Mouse (Mus musculus) T-helper 1 cell (primary cell): Measurements from ENCODE around the gene Ubr4.
"Not testable (repeated sequence)": the region's sequence is repeated elsewhere in the genome, so short reads cannot be mapped to it uniquely, and the experiment has no call there.

ENCODE experiments used
- in situ Hi-C: fragments of 300-600 bp; cut with MboI, MseI; formaldehyde crosslinking; loops from one replicate; pipeline ENCODE4 v1.15.1; 2025; ENCODE audit warnings: high pct_unique_total_duplicates

The Ubr4 gene

DNA sequence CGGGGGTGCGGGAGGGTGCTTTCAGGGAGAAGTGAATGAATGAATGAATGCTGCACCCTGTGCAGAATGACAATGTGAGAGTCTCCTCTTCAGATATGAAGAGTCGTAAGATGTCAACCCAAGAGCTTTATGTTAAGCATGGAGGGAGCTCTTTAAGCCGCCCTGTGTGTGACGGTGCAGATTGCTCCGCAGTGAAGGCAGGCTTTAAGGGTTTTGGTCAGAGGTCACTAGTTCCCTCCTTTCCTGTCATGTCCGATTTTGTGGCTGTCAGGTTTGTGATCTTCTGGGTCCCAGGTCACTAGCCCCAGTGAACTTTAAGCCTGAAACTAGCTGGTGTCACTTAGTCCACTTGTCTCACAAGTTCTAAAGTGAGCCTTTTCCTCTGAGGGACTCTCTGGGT, 423 bp downstream of the Ubr4 start:
- in situ Hi-C loops: no loop called here

GRCm38 (mm10) chr4:139357211-139357610, 4.8 kb downstream of the Ubr4 start:
- in situ Hi-C loops: no loop called here

GRCm38 (mm10) chr4:139360761-139361548, 8.5 kb downstream of the Ubr4 start:
- in situ Hi-C loops: no loop called here

DNA sequence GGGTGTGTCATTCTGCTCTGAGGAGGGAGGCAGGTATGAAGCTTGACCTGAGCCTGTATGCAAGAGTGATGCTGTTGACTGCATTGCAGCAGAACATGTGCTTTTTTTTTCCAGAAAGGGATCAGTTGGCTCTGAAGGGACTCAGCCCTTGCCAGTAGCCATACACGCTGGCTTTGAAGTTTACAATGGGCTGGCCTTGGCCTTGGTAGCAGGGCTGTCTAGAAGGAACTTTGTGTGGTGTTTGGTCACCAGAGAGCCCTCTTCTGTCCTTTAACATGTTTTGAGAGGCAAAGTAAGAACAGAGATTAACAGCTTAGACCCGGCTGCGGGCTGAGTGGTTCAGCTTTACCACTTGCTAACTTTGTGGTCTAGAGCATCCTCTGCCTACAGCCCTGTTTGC, 14.9 kb downstream of the Ubr4 start:
- in situ Hi-C loops: no loop called here

- in situ Hi-C loops: no loop called here
These were observed 15.6 kb downstream of the Ubr4 start for GRCm38 (mm10) chr4:139368038-139368437.

GRCm38 (mm10) chr4:139373130-139373529, 20.7 kb downstream of the Ubr4 start:
- in situ Hi-C loops: no loop called here

- in situ Hi-C loops: no loop called here
These were observed 21.1 kb downstream of the Ubr4 start for GRCm38 (mm10) chr4:139373531-139373930.

GRCm38 (mm10) chr4:139379719-139380118, 27.3 kb downstream of the Ubr4 start:
- in situ Hi-C loops: no loop called here

GRCm38 (mm10) chr4:139380207-139380748, 27.9 kb downstream of the Ubr4 start:
- in situ Hi-C loops: no loop called here

- in situ Hi-C loops: no loop called here
These were observed 28.5 kb downstream of the Ubr4 start for GRCm38 (mm10) chr4:139380775-139381451.

DNA sequence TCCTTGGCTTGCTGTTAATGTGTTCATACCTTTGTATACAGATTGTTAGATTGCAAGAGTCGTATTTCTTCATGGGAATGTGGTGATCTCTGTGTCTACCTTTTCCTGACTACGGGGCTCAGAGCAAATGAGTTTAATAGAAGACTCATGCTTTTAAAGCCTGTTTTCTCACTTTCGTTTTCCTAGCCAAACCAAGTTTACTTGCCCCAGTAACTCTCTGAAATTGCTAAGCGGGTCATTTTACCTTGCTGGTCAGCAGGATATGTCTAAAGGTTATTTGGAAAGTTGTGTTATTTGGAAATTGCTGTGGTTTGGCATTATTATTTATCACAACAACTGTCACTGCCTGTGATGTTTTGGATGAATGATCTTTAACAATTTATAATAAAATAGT, 29.0 kb downstream of the Ubr4 start:
- in situ Hi-C loops: no loop called here

DNA sequence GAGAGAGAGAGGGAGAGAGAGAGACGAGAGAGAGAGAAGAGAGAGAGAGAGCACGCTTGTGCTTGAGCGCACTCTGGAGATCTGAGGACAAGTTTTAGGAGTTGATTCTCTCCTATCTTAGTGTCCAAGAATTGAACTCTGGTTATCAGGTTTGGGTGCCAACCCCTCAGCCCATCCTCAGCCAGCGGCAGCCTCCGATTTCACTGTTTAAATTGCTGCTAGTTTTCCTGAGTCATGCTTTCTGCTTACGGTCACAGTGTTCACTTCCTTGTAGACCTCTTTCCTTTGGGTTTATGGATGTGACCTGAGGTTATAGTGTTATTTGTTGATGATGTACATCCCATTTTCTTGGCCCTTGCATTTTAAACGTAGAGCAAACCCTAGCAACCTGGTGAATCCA, 29.8 kb downstream of the Ubr4 start:
- in situ Hi-C loops: no loop called here

DNA sequence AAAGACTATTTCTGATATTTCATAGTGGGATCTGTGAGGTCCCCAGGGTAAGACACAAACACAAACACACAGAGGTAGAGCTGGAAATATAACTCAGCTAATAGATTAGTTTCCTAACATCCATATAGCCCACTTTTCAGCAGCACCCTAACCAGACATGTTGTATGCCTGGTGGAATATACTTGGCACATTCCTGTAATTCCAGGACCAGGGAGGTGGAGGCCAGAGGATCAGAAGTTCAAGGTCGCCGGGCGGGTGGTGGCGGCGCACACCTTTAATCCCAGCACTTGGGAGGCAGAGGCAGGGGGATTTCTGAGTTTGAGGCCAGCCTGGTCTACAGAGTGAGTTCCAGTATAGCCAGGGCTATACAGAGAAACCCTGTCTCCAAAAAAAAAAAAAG, 33.4 kb downstream of the Ubr4 start:
- in situ Hi-C loops: not testable (repeated sequence)

- in situ Hi-C loops: no loop called here
These were observed 34.5 kb downstream of the Ubr4 start for GRCm38 (mm10) chr4:139386869-139387319.

GRCm38 (mm10) chr4:139389557-139389956, 37.1 kb downstream of the Ubr4 start:
- in situ Hi-C loops: no loop called here

GRCm38 (mm10) chr4:139395431-139395830, 43.0 kb downstream of the Ubr4 start:
- in situ Hi-C loops: no loop called here

GRCm38 (mm10) chr4:139400487-139400886, 48.1 kb downstream of the Ubr4 start:
- in situ Hi-C loops: no loop called here

- in situ Hi-C loops: no loop called here
These were observed 50.8 kb downstream of the Ubr4 start for GRCm38 (mm10) chr4:139403214-139403613.

GRCm38 (mm10) chr4:139411351-139411750, 58.9 kb downstream of the Ubr4 start:
- in situ Hi-C loops: loop anchor here (5.0 kb wide), 1 partner anchor 51 kb away; no protein-coding TSS in a partner anchor

GRCm38 (mm10) chr4:139417868-139418267, 65.5 kb downstream of the Ubr4 start:
- in situ Hi-C loops: no loop called here

- in situ Hi-C loops: loop anchor here (10.0 kb wide), 1 partner anchor 1017 kb away; no protein-coding TSS in a partner anchor
These were observed 69.2 kb downstream of the Ubr4 start for GRCm38 (mm10) chr4:139421621-139422020.

DNA sequence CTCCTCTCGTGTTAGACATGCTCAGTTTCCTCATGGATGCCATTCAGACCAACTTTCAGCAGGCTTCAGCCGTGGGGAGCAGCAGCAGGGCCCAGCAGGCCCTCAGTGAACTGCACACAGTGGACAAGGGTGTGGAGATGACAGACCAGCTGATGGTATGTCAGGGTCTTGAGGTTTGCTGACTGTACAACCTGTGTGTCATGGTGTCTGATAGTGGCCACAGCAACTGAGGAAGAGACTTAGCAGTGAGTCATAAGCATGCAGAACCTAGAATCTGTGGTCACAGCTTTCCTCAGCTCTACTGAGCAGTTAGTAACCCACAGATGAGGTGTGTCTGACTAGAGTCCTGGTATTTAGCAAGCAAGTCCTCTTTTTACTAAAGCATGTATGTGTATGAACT, 70.0 kb downstream of the Ubr4 start:
- in situ Hi-C loops: loop anchor here (10.0 kb wide), 1 partner anchor 1018 kb away; no protein-coding TSS in a partner anchor
